Mouse (Mus musculus) left cerebral cortex, adult 8-10 months (tissue): ENCODE data around the gene Trmt11. TPM values are rescaled to one million over a fixed set of nuclear protein-coding genes. Genes with fewer than 3 reads are reported as not detected.
A peak's percentile ranks its signal among the peaks of the same experiment; 100 is the strongest.
"Not testable (repeated sequence)": the region's sequence is repeated elsewhere in the genome, so short reads cannot be mapped to it uniquely, and the experiment has no call there.

Experiments
- DNase-seq, 2 experiments: peaks; one replicate each; pipeline ENCODE4 v3.0.0; 2022; ENCODE audit warnings: low spot score in 2 of 2
- total RNA-seq, 4 experiments: library from RNA; stranded (reverse); gene quantifications; 2 replicates each; pipeline ENCODE4 v1.2.4; 2022

Trmt11 gene
- 10 to 100 TPM in 2 of 4 experiments, 1 to 10 TPM in 2; 8.0 to 12.6 (median 10.3) TPM for total RNA-seq

GRCm38 (mm10) chr10:30600542-30600966 is at the start of gene Trmt11:
Gene Trmt11, minus strand, starts transcription at chr10:30600749.
- peak; percentile 80 to 84 for DNase-seq

DNA sequence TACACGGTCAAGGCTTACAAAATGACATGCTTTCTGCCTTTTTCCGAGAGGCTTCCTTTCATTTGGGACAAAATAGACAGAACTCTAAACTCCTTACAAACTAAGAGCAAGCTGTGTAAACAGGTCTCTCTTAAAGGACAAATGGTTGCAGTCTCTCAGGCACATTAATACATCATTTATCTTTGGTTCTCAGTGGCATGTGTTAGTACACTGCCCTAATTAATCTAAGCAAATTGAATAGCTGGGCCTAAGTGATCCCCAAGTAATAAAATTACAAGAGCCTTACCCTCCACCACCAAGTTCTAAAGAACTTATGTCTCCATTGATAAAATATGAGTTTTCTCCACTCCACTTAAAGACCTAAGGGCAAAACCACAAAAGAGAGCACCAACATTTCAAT is 47.1 kb upstream of the Trmt11 start:
- no peak for DNase-seq

DNA sequence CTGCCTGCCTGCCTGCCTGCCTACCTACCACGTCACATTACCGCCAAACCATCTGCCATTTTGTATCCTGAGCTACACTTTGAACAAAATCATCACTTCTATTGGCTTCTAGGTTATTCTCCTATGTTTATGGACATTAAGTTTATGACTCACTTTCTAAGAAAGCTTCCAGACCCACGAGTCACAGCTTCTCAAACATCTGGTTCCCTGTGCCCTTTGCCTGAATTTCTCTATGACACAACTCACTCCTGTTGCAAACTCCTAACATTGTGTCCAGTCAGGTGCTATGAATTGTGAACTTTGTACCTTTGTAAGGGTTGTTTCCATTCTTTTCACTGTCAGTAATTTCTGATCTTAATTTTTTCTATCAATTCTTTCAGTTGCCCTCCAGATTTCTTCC is 37.7 kb upstream of the Trmt11 start:
- DNase-seq, result no peak

DNA sequence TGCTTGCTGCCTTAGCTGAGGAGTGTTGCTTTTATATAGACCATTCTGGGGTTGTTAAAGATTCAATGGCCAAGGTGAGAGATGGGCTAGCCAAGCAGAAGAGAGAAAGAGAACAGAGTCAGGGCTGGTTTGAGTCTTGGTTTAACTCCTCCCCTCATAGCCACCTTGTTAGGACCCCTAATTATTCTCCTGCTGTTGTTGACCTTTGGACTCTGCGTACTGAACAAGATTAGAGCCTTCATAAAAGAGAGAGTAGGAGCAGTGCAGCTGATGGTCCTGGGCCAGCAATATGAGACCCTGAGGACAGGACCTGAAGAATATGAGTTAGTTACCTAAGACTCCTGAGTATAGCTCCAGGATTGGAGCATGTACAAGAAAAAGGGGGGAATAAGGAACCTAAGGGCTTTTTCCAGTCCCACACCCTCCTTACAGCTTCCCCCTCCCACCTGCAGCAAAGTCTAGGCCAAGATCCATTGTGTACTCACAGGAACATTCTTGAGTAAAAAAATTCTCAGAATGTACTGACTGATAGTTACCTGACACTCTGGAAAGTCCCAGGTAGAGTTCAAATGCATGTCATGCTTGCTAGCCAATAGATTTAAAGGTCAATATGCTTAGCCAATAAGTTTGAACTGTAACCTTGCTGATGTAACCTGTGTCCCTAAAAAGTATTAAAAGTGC is 36.1 kb upstream of the Trmt11 start:
- not testable (repeated sequence) for DNase-seq

DNA sequence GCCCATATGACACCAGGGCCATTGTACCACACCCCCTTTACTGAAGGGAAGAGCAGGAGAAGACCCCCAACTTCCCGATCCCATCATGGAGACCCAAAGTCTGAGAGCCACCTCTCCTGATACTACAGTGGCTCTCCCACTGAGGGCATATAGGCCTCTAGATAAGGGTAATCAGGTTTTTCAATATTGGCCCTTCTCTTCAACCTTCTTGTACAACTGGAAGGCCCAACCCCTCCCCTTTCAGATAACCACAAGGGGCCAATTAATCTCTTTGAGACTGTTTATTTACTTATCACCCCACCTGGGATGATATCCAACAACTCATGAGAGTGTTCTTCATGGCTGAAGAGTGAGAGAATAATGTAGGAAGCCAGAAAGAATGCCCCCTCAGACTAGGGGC is 32.2 kb upstream of the Trmt11 start:
- DNase-seq, result no peak

- no peak for DNase-seq
Observed at GRCm38 (mm10) chr10:30629977-30630376, 29.4 kb upstream of the Trmt11 start.

GRCm38 (mm10) chr10:30629513-30629912 is 29.0 kb upstream of the Trmt11 start, which contains the start of gene Hint3:
Gene Hint3, minus strand, starts transcription at chr10:30629632.
- no peak for DNase-seq

DNA sequence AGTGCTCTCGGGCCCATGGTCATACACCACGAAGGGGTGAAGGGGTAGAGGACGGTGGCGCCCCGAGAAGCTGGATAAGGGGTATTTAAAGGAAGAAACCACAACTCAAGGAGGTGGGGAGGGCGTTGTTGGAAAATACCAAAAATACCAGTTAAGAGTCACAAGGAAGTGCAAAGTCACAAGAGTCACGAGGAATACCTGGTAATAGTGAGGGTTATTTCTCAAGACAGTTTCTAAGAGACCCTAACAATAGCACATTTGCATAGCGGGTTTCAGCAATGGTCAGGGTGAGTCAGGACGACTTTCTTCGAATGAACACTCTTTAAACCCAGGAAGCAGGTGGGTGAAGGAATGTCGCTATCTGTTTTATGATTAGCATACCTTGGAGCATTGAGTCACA is 27.9 kb upstream of the Trmt11 start:
- DNase-seq, result not testable (repeated sequence)

GRCm38 (mm10) chr10:30627548-30627947 is 27.0 kb upstream of the Trmt11 start:
- DNase-seq, result no peak

DNA sequence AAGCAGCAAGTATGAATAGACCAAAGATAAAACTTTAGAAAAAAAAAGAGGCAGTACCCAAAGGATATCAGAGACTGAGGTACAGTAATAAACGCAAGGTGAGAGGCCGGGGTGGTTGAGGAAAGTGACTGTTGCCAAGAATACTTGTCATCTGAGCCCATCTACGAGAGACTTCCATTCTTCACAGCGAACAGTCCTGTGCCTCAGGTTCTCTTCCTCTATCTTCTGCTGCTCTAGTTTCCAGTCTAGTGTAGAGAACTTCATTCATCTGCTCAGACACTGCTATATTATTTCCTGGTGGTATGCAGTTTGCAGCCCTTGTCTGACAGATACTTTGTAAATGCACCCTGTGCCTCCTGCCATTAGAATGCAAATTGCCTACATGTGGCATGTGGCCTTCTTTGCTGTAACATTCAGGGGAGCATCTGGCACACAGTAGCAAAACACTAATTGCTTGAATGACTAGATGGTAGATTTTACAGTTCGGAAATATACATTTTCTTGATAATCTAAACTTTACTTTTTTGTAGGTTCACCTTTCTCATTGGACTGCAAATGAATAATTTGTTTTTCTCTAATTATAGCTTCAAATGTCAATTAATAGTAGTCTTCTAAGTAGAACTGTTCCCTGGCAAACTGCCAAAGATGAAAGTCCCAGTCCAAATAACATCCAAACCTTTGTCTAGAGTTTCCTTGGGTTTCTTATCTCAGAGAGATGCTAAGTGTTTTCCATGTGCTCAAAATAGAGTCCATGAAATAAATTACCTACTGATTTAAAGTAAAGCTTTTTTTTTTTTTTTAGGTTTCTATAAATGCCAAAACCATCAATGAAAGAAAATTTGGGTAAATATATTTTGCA is 23.8 kb upstream of the Trmt11 start:
- DNase-seq, result no peak

DNA sequence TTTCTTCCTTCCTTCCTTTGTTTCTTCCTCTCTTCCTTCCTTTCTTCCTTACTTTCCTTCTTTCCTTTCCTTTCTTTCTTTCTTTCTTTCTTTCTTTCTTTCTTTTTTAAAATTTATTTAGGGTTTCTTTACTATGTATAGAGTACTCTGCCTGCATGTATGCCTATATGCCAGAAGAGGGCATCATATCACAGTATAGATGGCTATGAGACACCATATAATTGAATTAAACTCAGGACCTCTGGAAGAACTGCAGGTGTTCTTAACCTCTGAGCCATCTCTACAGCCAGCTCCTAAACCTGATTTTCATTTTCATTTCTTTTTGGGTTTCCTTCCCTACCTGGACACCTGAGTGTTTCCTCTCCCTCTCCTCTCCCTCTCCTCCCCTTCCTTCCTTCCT is 22.4 kb upstream of the Trmt11 start:
- DNase-seq, result no peak

GRCm38 (mm10) chr10:30618918-30619210 is 18.3 kb upstream of the Trmt11 start:
- no peak for DNase-seq

DNA sequence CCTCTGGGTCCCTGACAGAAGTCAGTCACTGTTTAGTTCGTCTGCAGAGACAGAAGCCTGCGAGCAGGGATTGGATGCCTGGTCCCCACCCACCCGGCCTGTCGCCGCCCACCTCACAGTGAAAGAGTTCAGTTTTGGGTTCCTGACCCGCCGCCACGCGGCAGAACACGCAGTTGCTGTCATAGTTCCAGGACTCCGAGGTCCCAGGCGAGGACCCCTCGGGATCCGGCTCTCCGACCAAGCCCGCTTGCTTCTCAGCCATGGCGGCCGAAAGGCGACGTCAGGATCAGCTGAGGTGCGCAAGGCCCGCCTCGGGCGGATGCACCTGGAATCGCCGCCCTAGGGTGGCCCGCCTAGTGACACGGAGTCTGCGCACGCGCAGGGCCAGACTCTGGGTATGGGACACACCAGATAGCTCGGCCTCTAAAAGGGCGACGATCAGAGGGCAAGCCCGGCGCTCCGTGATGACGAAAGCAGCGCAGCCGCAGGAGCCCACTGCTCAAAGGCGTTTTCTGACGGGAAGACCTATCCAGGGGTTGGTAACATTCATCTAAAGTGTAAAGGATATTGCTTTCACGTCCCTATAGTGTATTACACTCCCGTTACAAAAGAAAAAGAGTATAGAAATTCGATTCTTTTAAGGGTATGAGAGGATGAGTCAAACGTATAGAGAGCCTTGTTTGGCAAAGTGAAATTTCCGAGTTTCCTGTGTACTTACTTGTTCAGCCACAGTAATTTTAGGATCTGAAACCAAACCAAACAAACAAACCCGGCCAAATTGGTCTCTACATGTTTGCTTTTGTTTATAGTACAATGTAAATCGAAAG is 17.8 kb upstream of the Trmt11 start:
- peak; percentile 98 to 99 for DNase-seq

DNA sequence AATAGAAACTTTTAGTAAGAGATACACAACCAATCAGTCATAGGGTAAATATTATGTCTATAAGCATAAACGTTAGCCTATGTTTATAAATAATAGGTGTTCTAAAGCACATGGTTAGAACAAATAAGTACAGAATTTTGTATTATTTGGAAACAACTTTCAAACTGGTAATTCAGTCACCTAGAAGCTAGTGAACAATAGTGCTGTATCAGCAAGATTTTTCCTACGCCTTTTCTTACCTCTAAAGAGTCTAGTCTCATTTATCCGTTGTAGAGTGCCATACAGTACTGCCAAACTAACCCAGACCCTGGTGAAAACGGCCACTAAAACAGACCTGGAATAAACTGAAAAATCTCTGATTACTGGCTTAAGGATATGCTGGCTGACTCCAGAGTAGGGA is 12.5 kb upstream of the Trmt11 start:
- no peak for DNase-seq

GRCm38 (mm10) chr10:30609614-30610013 is 9.1 kb upstream of the Trmt11 start:
- no peak for DNase-seq

- DNase-seq, result no peak
Observed at GRCm38 (mm10) chr10:30608109-30608508, 7.6 kb upstream of the Trmt11 start.

- no peak for DNase-seq
Observed at GRCm38 (mm10) chr10:30600094-30600534, 435 bp downstream of the Trmt11 start.

- no peak for DNase-seq
Observed at GRCm38 (mm10) chr10:30587037-30587436, 13.5 kb downstream of the Trmt11 start.

- no peak for DNase-seq
Observed at GRCm38 (mm10) chr10:30585691-30586090, 14.9 kb downstream of the Trmt11 start.

DNA sequence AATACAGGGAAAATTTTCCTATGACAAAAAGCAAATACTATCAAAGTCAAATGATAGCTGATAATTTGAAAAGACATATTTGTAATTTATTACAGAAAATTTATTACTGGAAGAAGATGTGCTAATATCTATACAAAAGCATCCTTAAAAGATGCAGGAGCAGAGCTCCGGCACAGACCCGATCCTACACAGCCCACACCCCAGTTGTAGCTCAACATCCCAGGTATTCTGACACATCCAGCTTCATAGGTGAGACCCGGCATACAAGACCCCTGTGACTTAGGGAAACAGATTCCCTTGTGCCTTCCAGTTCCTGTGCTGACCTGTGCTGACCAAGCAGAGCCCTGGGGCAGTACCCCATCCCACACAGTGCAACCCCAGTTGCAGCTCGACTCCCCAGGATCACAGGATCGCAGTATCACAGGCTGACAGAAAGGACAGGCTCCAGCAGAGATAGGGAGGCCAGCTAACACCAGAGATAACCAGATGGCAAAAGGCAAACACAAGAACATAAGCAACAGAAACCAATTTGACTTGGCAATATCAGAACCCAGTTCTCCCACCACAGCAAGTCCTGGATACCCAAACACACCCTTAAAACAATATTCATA is 22.8 kb downstream of the Trmt11 start:
- no peak for DNase-seq

- DNase-seq, result no peak
Observed at GRCm38 (mm10) chr10:30566364-30566763, 34.2 kb downstream of the Trmt11 start.
